Mouse (Mus musculus) megakaryocyte, adult 5-6 weeks (primary cell): Measurements from ENCODE around the gene Hist1h2ae. TPM values are rescaled to one million over a fixed set of nuclear protein-coding genes. Genes with fewer than 3 reads are reported as not detected.
A peak's percentile ranks its signal among the peaks of the same experiment; 100 is the strongest.

Experiments
- ATAC-seq: 2 replicates; pipeline ENCODE4 v1.8.0; 2016; ENCODE audit warnings: mild to moderate bottlenecking, inconsistent platforms; ENCODE audit not compliant: poor library complexity, severe bottlenecking
- total RNA-seq, 2 experiments: library from RNA; stranded (forward) in 1 of 2; stranded (reverse) in 1 of 2; fragments of 153-499, 151-499 nt in 1 of 2; fragments of 221-1000, 200-1000 nt in 1 of 2; gene quantifications; 2 replicates each; pipeline versions ENCODE4 v1.2.3 to v1.2.4; 2015 to 2017

Hist1h2ae gene
- total RNA-seq, 2 experiments from 2014 or later = 9.0 to 272 TPM

GRCm38 (mm10) chr13:23525901-23526300 lies 45.1 kb downstream of the Hist1h2ae start:
- no peak for ATAC-seq

DNA sequence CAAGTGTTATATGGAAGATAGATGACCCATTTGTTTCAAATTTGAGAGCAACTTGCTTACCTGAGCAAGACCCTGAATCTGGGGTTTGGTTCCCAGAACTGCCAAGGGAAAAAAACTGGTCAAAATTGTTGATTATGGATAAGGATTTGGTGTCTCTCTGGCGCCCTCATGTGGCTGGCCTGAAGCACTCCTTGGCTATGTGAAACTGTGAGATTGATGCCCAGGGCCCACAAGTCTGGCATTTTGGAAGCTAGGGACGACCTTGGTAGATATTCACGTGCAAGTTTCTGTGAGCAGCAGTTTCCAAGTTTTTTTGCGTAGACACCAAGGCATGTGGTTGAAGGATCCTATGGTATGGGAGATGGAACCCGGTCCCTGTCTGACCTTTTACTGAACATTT lies 46.4 kb downstream of the Hist1h2ae start:
- peak; percentile 73 for ATAC-seq

GRCm38 (mm10) chr13:23523976-23524375 lies 47.0 kb downstream of the Hist1h2ae start:
- no peak for ATAC-seq

DNA sequence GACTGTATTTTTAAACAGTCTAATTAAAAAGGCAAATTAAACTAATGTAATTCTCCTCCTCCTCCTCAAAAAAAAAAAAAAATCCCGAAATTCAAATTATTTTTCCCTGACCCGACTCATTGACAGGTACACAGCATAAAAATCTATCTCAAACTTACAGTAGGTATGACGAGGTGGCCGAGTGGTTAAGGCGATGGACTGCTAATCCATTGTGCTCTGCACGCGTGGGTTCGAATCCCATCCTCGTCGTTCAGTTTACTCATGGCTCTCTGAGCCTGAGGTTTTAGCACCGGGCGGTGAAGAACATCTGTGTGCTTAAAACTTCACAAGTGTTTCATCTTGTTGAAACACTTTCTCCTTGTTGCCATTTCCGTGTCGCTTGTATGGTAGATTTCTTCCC lies 49.3 kb downstream of the Hist1h2ae start:
- no peak for ATAC-seq

Other genes with a start within 250 kb of the Hist1h2ae start
Only the 30 nearest of the 35 such genes appear.
- 5.1 and 5.2 TPM in 2 replicates for gene Abt1, start 147.4 kb downstream of the Hist1h2ae start, total RNA-seq (2015)
- 6.8 and 11.2 TPM in 2 replicates for gene Abt1, start 147.4 kb downstream of the Hist1h2ae start, total RNA-seq (2017)
- not detected in 2 replicates for gene Btn1a1, start 105.3 kb downstream of the Hist1h2ae start, total RNA-seq (2015)
- not detected in 2 replicates for gene Btn1a1, start 105.3 kb downstream of the Hist1h2ae start, total RNA-seq (2017)
- gene Btn2a2, start 82.4 kb downstream of the Hist1h2ae start, total RNA-seq (2015) = not detected in 2 replicates
- not detected in 2 replicates for gene Btn2a2, start 82.4 kb downstream of the Hist1h2ae start, total RNA-seq (2017)
- gene Hist1h4h, start 40.2 kb downstream of the Hist1h2ae start, total RNA-seq (2015) = 61.7 and 63.9 TPM in 2 replicates
- gene Hist1h4h, start 40.2 kb downstream of the Hist1h2ae start, total RNA-seq (2017) = 1,033 and 1,202 TPM in 2 replicates
- gene Hist1h2af, start 37.3 kb downstream of the Hist1h2ae start, total RNA-seq (2015) = 61.9 and 91.1 TPM in 2 replicates
- 1,786 and 1,821 TPM in 2 replicates for gene Hist1h2af, start 37.3 kb downstream of the Hist1h2ae start, total RNA-seq (2017)
- gene Hist1h3g, start 35.8 kb downstream of the Hist1h2ae start, total RNA-seq (2015) = 225 and 241 TPM in 2 replicates
- 441 and 668 TPM in 2 replicates for gene Hist1h3g, start 35.8 kb downstream of the Hist1h2ae start, total RNA-seq (2017)
- 32.3 and 36.5 TPM in 2 replicates for gene Hist1h2bh, start 27.8 kb downstream of the Hist1h2ae start, total RNA-seq (2015)
- 143 and 176 TPM in 2 replicates for gene Hist1h2bh, start 27.8 kb downstream of the Hist1h2ae start, total RNA-seq (2017)
- gene Hist1h3f, start 27.2 kb downstream of the Hist1h2ae start, total RNA-seq (2015) = 43.8 and 48.7 TPM in 2 replicates
- 145 and 146 TPM in 2 replicates for gene Hist1h3f, start 27.2 kb downstream of the Hist1h2ae start, total RNA-seq (2017)
- 110 and 116 TPM in 2 replicates for gene Hist1h4f, start 19.6 kb downstream of the Hist1h2ae start, total RNA-seq (2015)
- 2,488 and 3,291 TPM in 2 replicates for gene Hist1h4f, start 19.6 kb downstream of the Hist1h2ae start, total RNA-seq (2017)
- 16.7 and 17.0 TPM in 2 replicates for gene Hist1h1d, start 18.0 kb downstream of the Hist1h2ae start, total RNA-seq (2015)
- gene Hist1h1d, start 18.0 kb downstream of the Hist1h2ae start, total RNA-seq (2017) = 182 and 184 TPM in 2 replicates
- 101 and 161 TPM in 2 replicates for gene Hist1h3e, start 8.9 kb downstream of the Hist1h2ae start, total RNA-seq (2015)
- gene Hist1h3e, start 8.9 kb downstream of the Hist1h2ae start, total RNA-seq (2017) = 295 and 358 TPM in 2 replicates
- 325 and 384 TPM in 2 replicates for gene Hist1h2bg, start 176 bp upstream of the Hist1h2ae start, total RNA-seq (2015)
- gene Hist1h2bg, start 176 bp upstream of the Hist1h2ae start, total RNA-seq (2017) = 1,715 and 1,721 TPM in 2 replicates
- gene Hist1h2bf, start 3.0 kb upstream of the Hist1h2ae start, total RNA-seq (2015) = 449 and 490 TPM in 2 replicates
- gene Hist1h2bf, start 3.0 kb upstream of the Hist1h2ae start, total RNA-seq (2017) = 736 and 744 TPM in 2 replicates
- gene Hist1h2ad, start 3.2 kb upstream of the Hist1h2ae start, total RNA-seq (2015) = 3.2 and 3.6 TPM in 2 replicates
- 93.7 and 99.2 TPM in 2 replicates for gene Hist1h2ad, start 3.2 kb upstream of the Hist1h2ae start, total RNA-seq (2017)
- gene Hist1h3d, start 4.5 kb upstream of the Hist1h2ae start, total RNA-seq (2015) = 150 and 159 TPM in 2 replicates
- gene Hist1h3d, start 4.5 kb upstream of the Hist1h2ae start, total RNA-seq (2017) = 86.3 and 96.3 TPM in 2 replicates
- 655 and 672 TPM in 2 replicates for gene Hist1h4d, start 10.4 kb upstream of the Hist1h2ae start, total RNA-seq (2015)
- 1,182 and 1,443 TPM in 2 replicates for gene Hist1h4d, start 10.4 kb upstream of the Hist1h2ae start, total RNA-seq (2017)
- gene Hist1h2be, start 49.9 kb upstream of the Hist1h2ae start, total RNA-seq (2015) = 15.1 and 16.4 TPM in 2 replicates
- 110 and 115 TPM in 2 replicates for gene Hist1h2be, start 49.9 kb upstream of the Hist1h2ae start, total RNA-seq (2017)
- 408 and 475 TPM in 2 replicates for gene Hist1h1e, start 51.3 kb upstream of the Hist1h2ae start, total RNA-seq (2015)
- gene Hist1h1e, start 51.3 kb upstream of the Hist1h2ae start, total RNA-seq (2017) = 457 and 467 TPM in 2 replicates
- gene Hist1h2ac, start 112.7 kb upstream of the Hist1h2ae start, total RNA-seq (2015) = 10.3 and 12.0 TPM in 2 replicates
- gene Hist1h2ac, start 112.7 kb upstream of the Hist1h2ae start, total RNA-seq (2017) = 67.7 and 81.2 TPM in 2 replicates
- 40.3 and 42.6 TPM in 2 replicates for gene Hist1h2bc, start 113.0 kb upstream of the Hist1h2ae start, total RNA-seq (2015)
- gene Hist1h2bc, start 113.0 kb upstream of the Hist1h2ae start, total RNA-seq (2017) = 253 and 263 TPM in 2 replicates
- 0.94 TPM in 1 of 2 replicates, not detected in the other for gene Hist1h1t, start 124.6 kb upstream of the Hist1h2ae start, total RNA-seq (2015)
- gene Hist1h1t, start 124.6 kb upstream of the Hist1h2ae start, total RNA-seq (2017) = 2.7 and 5.3 TPM in 2 replicates
- gene Hist1h4c, start 127.2 kb upstream of the Hist1h2ae start, total RNA-seq (2015) = 60.8 and 62.1 TPM in 2 replicates
- gene Hist1h4c, start 127.2 kb upstream of the Hist1h2ae start, total RNA-seq (2017) = 282 and 359 TPM in 2 replicates
- 12.3 and 17.1 TPM in 2 replicates for gene Hfe, start 139.6 kb upstream of the Hist1h2ae start, total RNA-seq (2015)
- gene Hfe, start 139.6 kb upstream of the Hist1h2ae start, total RNA-seq (2017) = 7.6 and 8.5 TPM in 2 replicates
- gene Hist1h1c, start 167.6 kb upstream of the Hist1h2ae start, total RNA-seq (2015) = 179 and 186 TPM in 2 replicates
- 1,288 and 1,327 TPM in 2 replicates for gene Hist1h1c, start 167.6 kb upstream of the Hist1h2ae start, total RNA-seq (2017)
- 115 and 119 TPM in 2 replicates for gene Hist1h3c, start 174.4 kb upstream of the Hist1h2ae start, total RNA-seq (2015)
- gene Hist1h3c, start 174.4 kb upstream of the Hist1h2ae start, total RNA-seq (2017) = 508 and 593 TPM in 2 replicates
- 264 and 296 TPM in 2 replicates for gene Hist1h2bb, start 175.5 kb upstream of the Hist1h2ae start, total RNA-seq (2015)
- 5,681 and 7,839 TPM in 2 replicates for gene Hist1h2bb, start 175.5 kb upstream of the Hist1h2ae start, total RNA-seq (2017)
- gene Hist1h2ab, start 179.9 kb upstream of the Hist1h2ae start, total RNA-seq (2015) = 64.3 and 114 TPM in 2 replicates
- 3,821 and 4,666 TPM in 2 replicates for gene Hist1h2ab, start 179.9 kb upstream of the Hist1h2ae start, total RNA-seq (2017)
- 495 and 572 TPM in 2 replicates for gene Hist1h3b, start 181.0 kb upstream of the Hist1h2ae start, total RNA-seq (2015)
- 546 and 613 TPM in 2 replicates for gene Hist1h3b, start 181.0 kb upstream of the Hist1h2ae start, total RNA-seq (2017)
- 64.8 and 95.3 TPM in 2 replicates for gene Hist1h4b, start 185.8 kb upstream of the Hist1h2ae start, total RNA-seq (2015)
- gene Hist1h4b, start 185.8 kb upstream of the Hist1h2ae start, total RNA-seq (2017) = 562 and 732 TPM in 2 replicates
- gene Hist1h4a, start 190.0 kb upstream of the Hist1h2ae start, total RNA-seq (2015) = 58.1 TPM in 2 replicates
- gene Hist1h4a, start 190.0 kb upstream of the Hist1h2ae start, total RNA-seq (2017) = 540 and 548 TPM in 2 replicates